Comparison of ENCODE assay signal across 8 mouse cellular contexts in the genomic region with DNA sequence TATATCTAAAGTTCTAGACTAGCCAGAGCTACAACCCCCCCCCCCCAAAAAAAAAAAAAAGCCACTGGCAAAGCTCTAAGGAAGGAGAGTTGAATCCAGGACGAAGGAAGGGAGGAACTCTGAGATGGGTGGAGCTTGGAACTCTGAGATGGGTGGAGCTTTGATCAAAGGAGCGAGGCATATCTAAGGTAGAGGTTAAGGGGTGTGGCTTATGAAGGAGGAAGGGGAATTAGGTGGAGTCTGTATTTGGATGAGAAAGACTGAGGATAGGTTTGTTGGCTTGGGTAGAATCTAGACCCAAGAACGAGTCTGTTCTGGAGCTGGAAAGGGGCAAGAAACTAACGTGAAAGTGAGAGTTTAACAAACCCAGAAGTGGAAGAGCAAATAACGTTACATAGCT. TPM values are rescaled to one million over a fixed set of nuclear protein-coding genes. Genes with fewer than 3 reads are reported as not detected.
A peak's percentile ranks its signal among the peaks of the same experiment; 100 is the strongest.
DNase-seq lines count a peak whose midpoint lies in the region; ATAC-seq and TF ChIP-seq lines count a peak whose summit lies in the region.

No protein-coding gene starts in this region.

- H3K4me3 ChIP-seq in neural tube, embryonic 12.5 days = no peak overlapping the region
- H3K4me3 ChIP-seq in forebrain, embryonic 14.5 days (ENCODE audit: low read depth, low read length) = peak overlapping the region; percentile 31; the same call in 1 of the 2 replicates
- H3K4me3 ChIP-seq in liver, embryonic 14.5 days (ENCODE audit: insufficient read depth in 1 of 2, low read depth in 2 of 2, low read length in 2 of 2) = no peak overlapping the region
- H3K4me3 ChIP-seq in stomach, embryonic 15.5 days (replicated peaks) = peak overlapping the region; percentile 36; the same call in 1 of the 2 replicates

- TF ChIP-seq CTCF in liver, embryonic 14.5 days (IDR thresholded peaks at IDR 0.05; ENCODE audit: low read depth) = no peak

- peak overlapping the region; percentile 61 for H3K4me2 ChIP-seq in neural tube, embryonic 12.5 days (replicated peaks)
- H3K4me2 ChIP-seq in forebrain, embryonic 14.5 days (ENCODE audit: low read length) = peak overlapping the region; percentile 71; the same call in 1 of the 2 replicates
- H3K4me2 ChIP-seq in liver, embryonic 14.5 days (ENCODE audit: low read depth) = peak overlapping the region; percentile 48
- peak overlapping the region; percentile 82 for H3K4me2 ChIP-seq in stomach, embryonic 15.5 days

- H3K9ac ChIP-seq in neural tube, embryonic 12.5 days = no peak overlapping the region
- no peak overlapping the region for H3K9ac ChIP-seq in forebrain, embryonic 14.5 days (ENCODE audit: low read length)
- no peak overlapping the region; the same call in 1 of the 2 replicates for H3K9ac ChIP-seq in liver, embryonic 14.5 days (replicated peaks)
- H3K9ac ChIP-seq in stomach, embryonic 15.5 days = no peak overlapping the region

- H3K4me1 ChIP-seq in neural tube, embryonic 12.5 days = peaks cover 8% of the 10 kb centered on the region
- 0 out of 2 replicates have a peak, but pooled peaks cover 2% of the 10 kb centered on the region for H3K4me1 ChIP-seq in forebrain, embryonic 14.5 days (ENCODE audit: control insufficient read depth, insufficient read depth, low read length)
- H3K4me1 ChIP-seq in liver, embryonic 14.5 days (replicated peaks; ENCODE audit: control insufficient read depth in 2 of 2, insufficient read depth in 2 of 2, low read length in 1 of 2) = peaks cover 4 to 9% of the 10 kb centered on the region in 2 experiments; a peak in 3 of 4 replicates
- H3K4me1 ChIP-seq in stomach, embryonic 15.5 days = peaks cover 16% of the 10 kb centered on the region

- 12% methylated on average over 5 of the region's 5 CpGs for WGBS in neural tube, embryonic 12.5 days
- 12% methylated on average over 5 of the region's 5 CpGs for WGBS in forebrain, embryonic 14.5 days
- 7% methylated on average over 5 of the region's 5 CpGs for WGBS in liver, embryonic 14.5 days (ENCODE audit: insufficient replicate concordance)
- 10% methylated on average over 5 of the region's 5 CpGs for WGBS in stomach, embryonic 15.5 days

- no peak overlapping the region for H3K27ac ChIP-seq in neural tube, embryonic 12.5 days
- H3K27ac ChIP-seq in forebrain, embryonic 14.5 days (ENCODE audit: low read depth, low read length) = no peak overlapping the region
- H3K27ac ChIP-seq in liver, embryonic 14.5 days = no peak overlapping the region
- no peak overlapping the region for H3K27ac ChIP-seq in stomach, embryonic 15.5 days

- no peak for TF ChIP-seq EP300 in liver, embryonic 14.5 days (IDR thresholded peaks at IDR 0.05; ENCODE audit: low read depth)

- H3K27me3 ChIP-seq in neural tube, embryonic 12.5 days (replicated peaks) = peaks cover 20% of the 10 kb centered on the region
- no peaks in the 10 kb centered on the region for H3K27me3 ChIP-seq in forebrain, embryonic 14.5 days (replicated peaks; ENCODE audit: control insufficient read depth, insufficient read depth, low read length)
- H3K27me3 ChIP-seq in liver, embryonic 14.5 days (ENCODE audit: control insufficient read depth, insufficient read depth, low read length) = peaks cover 23% of the 10 kb centered on the region
- H3K27me3 ChIP-seq in stomach, embryonic 15.5 days (replicated peaks) = 0 out of 2 replicates have a peak, but pooled peaks cover 5% of the 10 kb centered on the region

- H3K9me3 ChIP-seq in neural tube, embryonic 12.5 days = no peaks in the 10 kb centered on the region
- H3K9me3 ChIP-seq in forebrain, embryonic 14.5 days (replicated peaks; ENCODE audit: control insufficient read depth, low read length) = no peaks in the 10 kb centered on the region
- no peaks in the 10 kb centered on the region for H3K9me3 ChIP-seq in liver, embryonic 14.5 days (ENCODE audit: control insufficient read depth, low read length)
- no peaks in the 10 kb centered on the region for H3K9me3 ChIP-seq in stomach, embryonic 15.5 days

- no peaks in the 10 kb centered on the region for H3K36me3 ChIP-seq in neural tube, embryonic 12.5 days
- no peaks in the 10 kb centered on the region for H3K36me3 ChIP-seq in forebrain, embryonic 14.5 days (ENCODE audit: control insufficient read depth, insufficient read depth, low read length)
- no peaks in the 10 kb centered on the region for H3K36me3 ChIP-seq in liver, embryonic 14.5 days (replicated peaks; ENCODE audit: control insufficient read depth, insufficient read depth, low read depth)
- no peaks in the 10 kb centered on the region for H3K36me3 ChIP-seq in stomach, embryonic 15.5 days

- DNase-seq in neural tube, embryonic 10.5 days (ENCODE audit: extremely low spot score, low spot score) = no peak
- DNase-seq in forebrain, embryonic 14.5 days (ENCODE audit: low spot score) = no peak
- peak in 1 of 3 experiments; percentile 16 for DNase-seq in liver, embryonic 14.5 days (ENCODE audit: low read depth in 3 of 3, low spot score in 3 of 3)
- no peak for DNase-seq in ovary, postnatal 10 days (ENCODE audit: low spot score)
- DNase-seq in spleen, postnatal 10 days (ENCODE audit: low spot score in 2 of 2) = no peak
- DNase-seq in kidney, adult 8-10 months = no peak

- no peak for ATAC-seq in neural tube, embryonic 12.5 days (ENCODE audit: low FRiP score, low read depth)
- ATAC-seq in forebrain, embryonic 14.5 days = no peak
- ATAC-seq in liver, embryonic 14.5 days (ENCODE audit: insufficient read depth) = no peak
- ATAC-seq in stomach, embryonic 15.5 days (ENCODE audit: insufficient read depth, low FRiP score, low read depth) = peak; percentile 60; the same call in 1 of the 2 replicates

RNA-seq across cellular contexts. Expression of a gene that starts 0.5 kb away (rescaled TPM):
- polyA plus RNA-seq in neural tube, embryonic 12.5 days (2016; fragmentation: Nextera tagmentation; extraction: Ambion mirVana) = 0.08 TPM in 1 of 2 replicates, not detected in the other
- not detected in 2 replicates for polyA plus RNA-seq in forebrain, embryonic 14.5 days (2014; fragmentation: Nextera tagmentation; extraction: Ambion mirVana)
- 0.08 and 0.13 TPM in 2 replicates for polyA plus RNA-seq in liver, embryonic 14.5 days (2012; rRNA removed)
- not detected in 2 replicates for polyA plus RNA-seq in liver, embryonic 14.5 days (2014; fragmentation: Nextera tagmentation; extraction: Ambion mirVana)
- 1.5 and 5.0 TPM in 2 replicates for polyA plus RNA-seq in stomach, embryonic 15.5 days (2015; fragmentation: Nextera tagmentation; extraction: Ambion mirVana)

RNA-seq across cellular contexts. Expression of a gene that starts 23.2 kb away (rescaled TPM):
- 17.3 and 17.4 TPM in 2 replicates for polyA plus RNA-seq in neural tube, embryonic 12.5 days (2016; fragmentation: Nextera tagmentation; extraction: Ambion mirVana)
- 5.6 and 6.0 TPM in 2 replicates for polyA plus RNA-seq in forebrain, embryonic 14.5 days (2014; fragmentation: Nextera tagmentation; extraction: Ambion mirVana)
- polyA plus RNA-seq in liver, embryonic 14.5 days (2012; rRNA removed) = 0.55 and 0.66 TPM in 2 replicates
- polyA plus RNA-seq in liver, embryonic 14.5 days (2014; fragmentation: Nextera tagmentation; extraction: Ambion mirVana) = 0.22 and 0.30 TPM in 2 replicates
- polyA plus RNA-seq in stomach, embryonic 15.5 days (2015; fragmentation: Nextera tagmentation; extraction: Ambion mirVana) = 13.1 and 14.2 TPM in 2 replicates

Comparison
In these comparisons a context has a peak if more than half of its experiments do, and no peak if none do; other contexts are left out.
1. H3K4me3 ChIP-seq: peak in forebrain, embryonic 14.5 days (single experiment) and stomach, embryonic 15.5 days (single experiment); none in neural tube, embryonic 12.5 days (single experiment) and liver, embryonic 14.5 days (0 of 2).
2. Peak in every context shown above with its lines, with median percentiles within 50 percentile points of each other: H3K4me2 ChIP-seq.